9 mouse cellular contexts compared by ENCODE assay signal in the genomic region with DNA sequence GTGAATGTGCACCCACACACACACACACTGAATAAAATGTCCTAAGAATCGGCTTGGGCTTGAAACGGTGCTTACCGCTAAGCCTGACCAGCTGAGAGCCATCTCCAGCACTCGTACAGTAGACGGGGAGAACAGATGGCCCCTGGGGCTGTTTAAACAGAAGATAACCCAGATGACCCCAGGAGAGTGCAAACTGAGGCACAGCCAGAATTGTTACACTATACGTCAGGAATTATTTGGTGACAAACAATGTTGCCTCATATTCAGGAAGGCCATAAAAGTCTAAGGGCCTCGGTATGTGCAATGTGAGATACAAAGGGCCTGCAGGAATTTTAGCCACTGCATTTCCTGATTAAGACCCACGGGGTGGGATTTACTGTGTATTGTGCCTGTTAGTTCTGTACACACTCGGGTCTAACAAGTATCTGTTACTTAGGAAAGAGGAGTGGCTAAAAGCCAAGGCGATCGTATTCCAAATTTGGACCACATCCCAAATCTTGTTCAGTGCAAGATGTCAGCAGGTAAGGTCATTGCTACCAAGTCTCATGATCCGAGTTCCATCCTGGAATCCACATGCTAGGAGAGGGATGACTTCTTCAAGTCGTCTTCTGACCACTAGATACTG. TPM values are rescaled to one million over a fixed set of nuclear protein-coding genes. Genes with fewer than 3 reads are reported as not detected.
A peak's percentile ranks its signal among the peaks of the same experiment; 100 is the strongest.
DNase-seq lines count a peak whose midpoint lies in the region; ATAC-seq and TF ChIP-seq lines count a peak whose summit lies in the region.
"Had no signal": no experiment of that assay in that cellular context is flagged by ENCODE, and none has a peak within 500 bp of the region (broad histone marks: within the 10 kb centered on the region; RNA-seq: fewer than 3 reads in every experiment).

No protein-coding gene starts in this region.

- peak overlapping the region; percentile 95 for H3K9ac ChIP-seq in heart, embryonic 13.5 days
- H3K9ac ChIP-seq in lung, embryonic 16.5 days (ENCODE audit: low read length), result peak overlapping the region; percentile 44; the same call in 1 of the 2 replicates
- H3K9ac ChIP-seq in embryonic facial prominence, embryonic 15.5 days, result 0 out of 2 replicates have a peak overlapping the region, but pooled peaks have one; percentile 15
- no peak overlapping the region for H3K9ac ChIP-seq in liver, postnatal 0 days (replicated peaks)

- no peaks in the 10 kb centered on the region for H3K27me3 ChIP-seq in heart, embryonic 13.5 days (replicated peaks)
- no peaks in the 10 kb centered on the region for H3K27me3 ChIP-seq in lung, embryonic 16.5 days (ENCODE audit: control insufficient read depth, insufficient read depth, low read depth, low read length)
- no peaks in the 10 kb centered on the region for H3K27me3 ChIP-seq in embryonic facial prominence, embryonic 15.5 days
- no peaks in the 10 kb centered on the region for H3K27me3 ChIP-seq in liver, postnatal 0 days (ENCODE audit: insufficient read depth, low read length)

- ATAC-seq in heart, embryonic 13.5 days (ENCODE audit: extremely low read depth, insufficient number of reproducible peaks, low FRiP score, low TSS enrichment), result no peak
- ATAC-seq in lung, embryonic 16.5 days (ENCODE audit: low read depth), result no peak; the same call in 1 of the 2 replicates
- no peak for ATAC-seq in embryonic facial prominence, embryonic 15.5 days (ENCODE audit: insufficient number of reproducible peaks, low FRiP score, low TSS enrichment, low read depth)
- no peak for ATAC-seq in liver, postnatal 0 days

- H3K36me3 ChIP-seq in heart, embryonic 13.5 days, result peaks cover 3% of the 10 kb centered on the region; the same call in 1 of the 2 replicates
- no peaks in the 10 kb centered on the region; the same call in 1 of the 2 replicates for H3K36me3 ChIP-seq in lung, embryonic 16.5 days (ENCODE audit: control insufficient read depth, insufficient read depth, low read length)
- no peaks in the 10 kb centered on the region for H3K36me3 ChIP-seq in embryonic facial prominence, embryonic 15.5 days
- no peaks in the 10 kb centered on the region for H3K36me3 ChIP-seq in liver, postnatal 0 days (replicated peaks; ENCODE audit: insufficient read depth, low read length)

- WGBS in heart, embryonic 13.5 days, result 30% methylated on average over 13 of the region's 13 CpGs
- WGBS in lung, embryonic 16.5 days, result 14% methylated on average over 13 of the region's 13 CpGs
- WGBS in embryonic facial prominence, embryonic 15.5 days, result 34% methylated on average over 13 of the region's 13 CpGs
- 54% methylated on average over 13 of the region's 13 CpGs for whole genome bisulfite sequencing in liver, postnatal 0 days (ENCODE audit: insufficient replicate concordance)

- peaks cover 47% of the 10 kb centered on the region for H3K4me1 ChIP-seq in heart, embryonic 13.5 days
- H3K4me1 ChIP-seq in lung, embryonic 16.5 days (replicated peaks; ENCODE audit: control insufficient read depth, insufficient read depth, low read length), result peaks cover 31% of the 10 kb centered on the region
- peaks cover 32% of the 10 kb centered on the region for H3K4me1 ChIP-seq in embryonic facial prominence, embryonic 15.5 days
- peaks cover 38% of the 10 kb centered on the region for H3K4me1 ChIP-seq in liver, postnatal 0 days (ENCODE audit: insufficient read depth)

- peak overlapping the region; percentile 98 for H3K27ac ChIP-seq in heart, embryonic 13.5 days (replicated peaks)
- H3K27ac ChIP-seq in lung, embryonic 16.5 days (ENCODE audit: low read length), result peak overlapping the region; percentile 98
- H3K27ac ChIP-seq in embryonic facial prominence, embryonic 15.5 days (replicated peaks), result peak overlapping the region; percentile 99
- 0 out of 2 replicates have a peak overlapping the region, but pooled peaks have one; percentile 99 for H3K27ac ChIP-seq in liver, postnatal 0 days (ENCODE audit: low read depth)

- no peak for DNase-seq in heart, postnatal 14 days
- no peak for DNase-seq in lung, postnatal 14 days
- DNase-seq in liver, postnatal 0 days, result no peak
- DNase-seq in frontal cortex, postnatal 25 days (ENCODE audit: low spot score in 2 of 2), result no peak
- DNase-seq in urinary bladder, adult 18-20 months (ENCODE audit: low spot score in 2 of 2), result no peak
- DNase-seq: adrenal gland, postnatal 25 days had no signal

- no peak overlapping the region for H3K4me3 ChIP-seq in heart, embryonic 13.5 days
- no peak overlapping the region for H3K4me3 ChIP-seq in lung, embryonic 16.5 days (ENCODE audit: low read length)
- H3K4me3 ChIP-seq in embryonic facial prominence, embryonic 15.5 days (replicated peaks), result no peak overlapping the region
- no peak overlapping the region for H3K4me3 ChIP-seq in liver, postnatal 0 days (ENCODE audit: low read depth, low read length)

- intact Hi-C loops in heart, postnatal 14 days (cut with DNase I), result no loop called here

- H3K4me2 ChIP-seq in heart, embryonic 13.5 days, result peak overlapping the region; percentile 96
- 0 out of 2 replicates have a peak overlapping the region, but pooled peaks have one; percentile 98 for H3K4me2 ChIP-seq in lung, embryonic 16.5 days (ENCODE audit: low read depth, low read length)
- peak overlapping the region; percentile 71; the same call in 1 of the 2 replicates for H3K4me2 ChIP-seq in embryonic facial prominence, embryonic 15.5 days (replicated peaks)
- H3K4me2 ChIP-seq in liver, postnatal 0 days (ENCODE audit: low read depth, low read length), result peak overlapping the region; percentile 89; the same call in 1 of the 2 replicates

- no peaks in the 10 kb centered on the region for H3K9me3 ChIP-seq in heart, embryonic 13.5 days
- H3K9me3 ChIP-seq in lung, embryonic 16.5 days (ENCODE audit: control insufficient read depth, low read length), result no peaks in the 10 kb centered on the region
- H3K9me3 ChIP-seq in embryonic facial prominence, embryonic 15.5 days (replicated peaks), result no peaks in the 10 kb centered on the region
- H3K9me3 ChIP-seq in liver, postnatal 0 days (ENCODE audit: low read length), result no peaks in the 10 kb centered on the region

- no peak for TF ChIP-seq CTCF in liver, postnatal 0 days (IDR thresholded peaks at IDR 0.05; ENCODE audit: low read depth)

- no peak for TF ChIP-seq EP300 in liver, postnatal 0 days (IDR thresholded peaks at IDR 0.05; ENCODE audit: low read depth)

RNA-seq across cellular contexts. Expression of gene Fbxl14, which starts 1.7 kb away (rescaled TPM):
- 2.8 and 3.0 TPM in 2 replicates for polyA plus RNA-seq in heart, embryonic 13.5 days (2015; fragmentation: Nextera tagmentation; extraction: Ambion mirVana)
- 10 to 100 TPM; 15.4 to 16.5 TPM for total RNA-seq in heart, postnatal 14 days (2021)
- polyA plus RNA-seq in lung, embryonic 16.5 days (2015; fragmentation: Nextera tagmentation; extraction: Ambion mirVana), result 4.0 and 4.5 TPM in 2 replicates
- polyA plus RNA-seq in embryonic facial prominence, embryonic 15.5 days (2015; fragmentation: Nextera tagmentation; extraction: Ambion mirVana), result 4.3 TPM in 2 replicates
- polyA plus RNA-seq in liver, postnatal 0 days (2015; fragmentation: Nextera tagmentation; extraction: Ambion mirVana), result 2.4 and 2.5 TPM in 2 replicates
